Mouse (Mus musculus): ENCODE results near the gene Dpp8.

- TF ChIP-seq CTCF (IDR thresholded peaks at IDR 0.05; ENCODE audit: control insufficient read depth, insufficient read depth, low read length) (no peak), POLR2A (IDR thresholded peaks at IDR 0.05; ENCODE audit: borderline replicate concordance, control insufficient read depth, low read depth, low read length) (no peak)
Observed at GRCm38 (mm10) chr9:65010632-65011031, 21.6 kb upstream of the Dpp8 start.

Measured in bone marrow, adult 2 months (tissue).